Mouse (Mus musculus): Measurements from ENCODE around the gene Elf2. TPM values are rescaled to one million over a fixed set of nuclear protein-coding genes. Genes with fewer than 3 reads are reported as not detected.

Elf2 gene
- polyA plus RNA-seq, 1 experiment from 2014 or later: 35.4 TPM

DNA sequence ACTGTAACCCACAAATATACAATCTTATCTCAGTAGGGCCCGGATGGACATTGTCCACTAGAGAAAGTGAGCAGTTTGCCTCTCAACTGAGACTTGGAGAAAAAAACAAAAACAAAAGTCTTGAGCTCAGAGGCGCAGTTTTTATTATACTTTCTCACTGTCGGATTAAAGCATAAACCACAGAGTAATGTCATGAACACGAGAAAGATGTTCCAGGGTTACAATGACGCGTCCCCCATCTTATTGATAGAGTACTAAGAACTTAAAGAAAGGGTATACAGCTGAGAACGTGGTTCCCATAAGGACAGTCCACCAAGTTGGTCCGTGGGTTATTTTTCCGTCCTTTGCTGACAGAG, 1.1 kb downstream of the Elf2 start:
- no peaks in the 10 kb centered on the region for H3K36me3 ChIP-seq
- 3% methylated on average over 9 of the region's 9 CpGs for WGBS
- H3K27ac ChIP-seq: peak overlapping the region; percentile 99
- H3K9me3 ChIP-seq: peaks cover 6% of the 10 kb centered on the region; the same call in 1 of the 2 replicates
- peak overlapping the region; percentile 97 for H3K4me3 ChIP-seq
- H3K4me1 ChIP-seq (replicated peaks): peaks cover 23% of the 10 kb centered on the region
- H3K27me3 ChIP-seq (ENCODE audit: insufficient read depth, poor library complexity, severe bottlenecking): no peaks in the 10 kb centered on the region
- no peak for DNase-seq (ENCODE audit: low spot score)

- Histone ChIP-seq H3K9me3 (no peaks in the 10 kb centered on the region), H3K27ac (no peak overlapping the region), H3K27me3 (ENCODE audit: insufficient read depth, poor library complexity, severe bottlenecking) (no peaks in the 10 kb centered on the region), H3K4me3 (no peak overlapping the region), H3K4me1 (replicated peaks) (peaks cover 26% of the 10 kb centered on the region), H3K36me3 (no peaks in the 10 kb centered on the region)
- no peak for DNase-seq (ENCODE audit: low spot score)
- WGBS: 89% methylated on average over 8 of the region's 8 CpGs
These were observed 5.1 kb downstream of the Elf2 start for GRCm38 (mm10) chr3:51335378-51335777.

DNA sequence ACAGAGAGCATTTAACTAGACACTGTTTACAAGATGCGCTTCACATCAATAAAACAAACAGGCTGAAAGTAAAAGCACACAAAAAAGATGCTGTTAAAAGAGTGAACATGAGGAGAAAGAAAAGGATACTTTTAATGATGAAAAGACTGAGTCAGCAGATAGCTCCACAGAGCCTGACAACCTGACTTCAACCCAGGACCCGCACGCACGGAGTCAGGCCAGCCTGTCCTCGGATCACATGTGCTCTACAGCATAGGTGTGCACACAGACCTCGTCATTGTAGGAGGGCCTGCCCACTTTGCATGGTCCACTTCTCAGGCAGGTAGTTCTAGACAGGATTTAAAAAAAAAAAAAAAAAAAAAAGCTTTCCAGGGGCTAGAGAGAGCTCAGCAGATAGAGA, 6.5 kb downstream of the Elf2 start:
- no peaks in the 10 kb centered on the region for H3K27me3 ChIP-seq (ENCODE audit: insufficient read depth, poor library complexity, severe bottlenecking)
- H3K4me3 ChIP-seq: no peak overlapping the region
- H3K9me3 ChIP-seq: no peaks in the 10 kb centered on the region
- peaks cover 25% of the 10 kb centered on the region for H3K4me1 ChIP-seq (replicated peaks)
- no peak for DNase-seq (ENCODE audit: low spot score)
- WGBS: 76% methylated on average over 6 of the region's 6 CpGs
- no peaks in the 10 kb centered on the region for H3K36me3 ChIP-seq
- no peak overlapping the region for H3K27ac ChIP-seq

DNA sequence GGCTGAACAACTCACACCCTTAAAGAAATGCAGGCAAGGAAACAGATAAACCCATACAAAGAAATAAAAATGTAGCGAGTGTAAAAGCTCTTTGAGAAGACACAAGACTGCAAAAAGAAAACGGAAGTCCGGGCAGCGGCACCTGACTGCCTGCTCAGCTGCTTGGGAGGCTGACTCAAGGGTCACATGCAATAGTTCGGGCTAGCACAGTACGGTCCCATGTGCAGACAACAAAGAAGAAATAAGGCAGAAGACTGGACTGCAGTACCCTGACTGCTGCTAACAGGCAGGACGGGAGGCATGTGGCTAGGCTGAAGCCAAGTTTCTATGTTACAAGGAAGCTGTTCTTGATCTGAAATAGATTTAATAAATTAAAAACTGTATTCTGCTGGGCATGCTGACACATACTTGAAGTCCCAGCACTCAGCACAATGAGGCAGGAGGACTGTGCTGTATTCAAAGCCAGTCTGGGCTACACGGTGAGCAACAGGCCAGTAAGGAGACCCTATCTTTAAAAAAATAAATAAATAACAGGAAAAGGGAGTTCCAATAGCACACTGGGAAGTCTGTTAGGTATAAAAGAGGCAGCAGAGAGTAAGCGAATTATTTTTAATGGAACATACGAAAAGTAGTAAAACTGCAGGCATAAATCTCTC, 7.1 kb downstream of the Elf2 start:
- 67% methylated on average over 10 of the region's 10 CpGs for WGBS
- peaks cover 21% of the 10 kb centered on the region for H3K4me1 ChIP-seq (replicated peaks)
- no peak overlapping the region for H3K4me3 ChIP-seq
- H3K27ac ChIP-seq: no peak overlapping the region
- no peaks in the 10 kb centered on the region for H3K9me3 ChIP-seq
- no peak for DNase-seq (ENCODE audit: low spot score)
- H3K27me3 ChIP-seq (ENCODE audit: insufficient read depth, poor library complexity, severe bottlenecking): no peaks in the 10 kb centered on the region
- no peaks in the 10 kb centered on the region; the same call in 1 of the 2 replicates for H3K36me3 ChIP-seq

DNA sequence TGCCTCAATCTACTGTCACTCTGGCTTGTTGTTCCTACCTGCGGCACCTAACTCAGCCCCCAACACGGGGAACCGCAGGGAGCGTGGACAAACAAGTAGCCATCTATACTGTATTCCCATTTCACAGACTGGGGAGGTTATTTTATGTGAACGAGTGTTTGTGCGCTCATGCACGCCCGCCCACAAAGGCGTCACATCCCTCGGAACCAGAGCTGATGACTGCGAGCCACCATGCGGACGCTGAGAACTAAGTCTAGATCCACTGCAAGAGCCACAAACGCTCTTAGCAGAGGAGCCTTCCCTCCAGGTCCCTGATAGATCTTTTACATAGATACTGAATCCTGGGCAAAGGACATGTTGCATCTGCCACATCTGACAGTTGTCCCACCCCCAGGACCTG, 10.4 kb downstream of the Elf2 start:
- Histone ChIP-seq H3K4me3 (no peak overlapping the region), H3K27me3 (ENCODE audit: insufficient read depth, poor library complexity, severe bottlenecking) (no peaks in the 10 kb centered on the region)
- WGBS: 82% methylated on average over 14 of the region's 14 CpGs

DNA sequence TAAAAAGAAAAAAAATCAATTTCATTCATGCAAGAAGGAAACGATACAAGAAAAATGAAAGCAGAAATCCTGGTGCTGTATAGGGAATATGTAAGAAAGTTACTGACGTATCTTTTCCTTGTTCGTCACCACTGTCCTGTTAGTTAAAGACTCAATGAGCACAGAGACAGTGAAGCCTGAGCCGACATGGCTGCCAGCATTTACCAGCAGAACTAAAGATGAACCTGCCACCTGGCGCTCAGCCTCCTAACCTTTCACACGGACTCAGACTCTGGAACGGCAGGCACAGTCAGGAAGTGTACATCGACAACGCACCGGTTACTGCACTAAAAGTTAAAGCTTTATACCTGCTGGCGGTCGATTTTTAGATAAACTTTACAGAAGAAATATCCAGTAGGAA, 11.9 kb downstream of the Elf2 start:
- H3K9me3 ChIP-seq: peaks cover 21% of the 10 kb centered on the region
- no peaks in the 10 kb centered on the region for H3K27me3 ChIP-seq (ENCODE audit: insufficient read depth, poor library complexity, severe bottlenecking)
- H3K36me3 ChIP-seq: peaks cover 32% of the 10 kb centered on the region
- no peak overlapping the region for H3K27ac ChIP-seq
- no peak overlapping the region for H3K4me3 ChIP-seq
- peaks cover 13% of the 10 kb centered on the region for H3K4me1 ChIP-seq (replicated peaks)
- 93% methylated on average over 12 of the region's 12 CpGs for WGBS
- DNase-seq (ENCODE audit: low spot score): no peak

More for the DNA sequence above, 10.4 kb downstream of the Elf2 start:
- Histone ChIP-seq H3K4me1 (replicated peaks) (peaks cover 19% of the 10 kb centered on the region), H3K9me3 (peaks cover 21% of the 10 kb centered on the region), H3K27ac (no peak overlapping the region), H3K36me3 (peaks cover 18% of the 10 kb centered on the region)
- no peak for DNase-seq (ENCODE audit: low spot score)

- 80% methylated on average over 5 of the region's 5 CpGs for WGBS
- Histone ChIP-seq H3K27me3 (ENCODE audit: insufficient read depth, poor library complexity, severe bottlenecking) (no peaks in the 10 kb centered on the region), H3K36me3 (peaks cover 39% of the 10 kb centered on the region), H3K4me1 (replicated peaks) (0 out of 2 replicates have a peak, but pooled peaks cover 6% of the 10 kb centered on the region), H3K27ac (no peak overlapping the region), H3K4me3 (no peak overlapping the region), H3K9me3 (peaks cover 21% of the 10 kb centered on the region)
- DNase-seq (ENCODE audit: low spot score): no peak
These were observed 12.6 kb downstream of the Elf2 start for GRCm38 (mm10) chr3:51327817-51328216.

DNA sequence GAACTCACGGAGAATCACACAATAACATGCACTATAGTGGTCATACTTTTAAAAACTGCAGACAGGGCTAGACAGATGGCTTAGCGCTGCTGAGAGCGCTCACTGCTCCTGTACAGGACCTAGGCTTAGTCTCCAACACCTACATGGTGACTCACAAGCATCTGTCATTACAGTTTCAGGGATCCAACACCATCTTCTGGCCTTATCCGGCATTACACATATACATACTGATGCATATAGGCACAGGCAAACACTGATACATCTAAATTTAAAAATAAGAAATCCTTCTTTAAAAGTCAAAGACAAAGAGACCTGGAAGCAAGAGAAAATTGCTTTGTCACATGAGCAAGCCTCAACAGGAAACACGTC, 13.1 kb downstream of the Elf2 start:
- peaks cover 21% of the 10 kb centered on the region for H3K9me3 ChIP-seq
- peaks cover 43% of the 10 kb centered on the region for H3K36me3 ChIP-seq
- no peak overlapping the region for H3K4me3 ChIP-seq
- no peak for DNase-seq (ENCODE audit: low spot score)
- WGBS: 97% methylated on average over 5 of the region's 5 CpGs
- 0 out of 2 replicates have a peak, but pooled peaks cover 6% of the 10 kb centered on the region for H3K4me1 ChIP-seq (replicated peaks)
- H3K27me3 ChIP-seq (ENCODE audit: insufficient read depth, poor library complexity, severe bottlenecking): no peaks in the 10 kb centered on the region
- H3K27ac ChIP-seq: no peak overlapping the region

DNA sequence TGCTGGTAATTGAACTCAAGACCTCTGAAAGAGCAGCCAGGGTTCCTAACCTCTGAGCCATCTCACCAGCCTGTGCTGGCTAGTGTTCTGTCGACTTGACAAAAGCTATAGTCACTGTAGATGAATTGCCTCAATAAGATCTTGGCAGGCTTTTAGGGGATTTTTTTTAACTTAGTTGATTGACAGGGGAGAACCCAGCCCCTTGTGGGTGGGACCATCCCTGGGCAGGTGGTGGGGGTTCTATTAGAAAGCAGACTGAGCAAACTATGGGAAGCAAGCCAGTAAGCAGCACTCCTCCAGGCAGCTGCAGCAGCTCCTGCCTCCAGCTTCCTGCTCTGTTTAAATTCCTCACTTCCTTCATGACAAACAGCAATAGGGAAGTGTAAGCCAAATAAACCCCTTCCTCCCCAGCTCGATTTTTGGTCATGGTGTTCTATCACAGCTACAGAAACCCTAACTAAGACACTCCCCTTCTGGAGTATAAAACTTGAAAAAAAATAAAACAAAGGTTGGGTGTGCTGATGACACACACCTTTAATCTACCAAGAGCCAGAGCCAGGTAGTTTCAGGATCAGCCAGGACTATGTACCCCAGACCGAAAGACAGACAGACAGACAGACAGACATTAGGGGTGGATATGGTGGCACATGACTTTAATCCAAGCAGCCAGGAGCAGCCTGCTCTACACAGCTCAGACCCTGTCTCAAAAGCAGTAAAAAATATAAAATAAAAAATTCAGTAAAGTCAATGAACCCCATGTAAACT, 13.6 kb downstream of the Elf2 start:
- no peak for DNase-seq (ENCODE audit: low spot score)
- no peak overlapping the region for H3K4me3 ChIP-seq
- H3K9me3 ChIP-seq: peaks cover 21% of the 10 kb centered on the region
- 86% methylated on average over 3 of the region's 3 CpGs for WGBS
- no peak overlapping the region for H3K27ac ChIP-seq
- H3K27me3 ChIP-seq (ENCODE audit: insufficient read depth, poor library complexity, severe bottlenecking): no peaks in the 10 kb centered on the region
- peaks cover 49% of the 10 kb centered on the region for H3K36me3 ChIP-seq
- 0 out of 2 replicates have a peak, but pooled peaks cover 3% of the 10 kb centered on the region for H3K4me1 ChIP-seq (replicated peaks)

GRCm38 (mm10) chr3:51325475-51325874, 15.0 kb downstream of the Elf2 start:
- Histone ChIP-seq H3K4me3 (no peak overlapping the region), H3K4me1 (replicated peaks) (0 out of 2 replicates have a peak, but pooled peaks cover 3% of the 10 kb centered on the region), H3K27ac (no peak overlapping the region), H3K27me3 (ENCODE audit: insufficient read depth, poor library complexity, severe bottlenecking) (no peaks in the 10 kb centered on the region), H3K9me3 (peaks cover 21% of the 10 kb centered on the region), H3K36me3 (peaks cover 62% of the 10 kb centered on the region)
- WGBS: 75% methylated on average over 1 of the region's 1 CpGs
- no peak for DNase-seq (ENCODE audit: low spot score)

DNA sequence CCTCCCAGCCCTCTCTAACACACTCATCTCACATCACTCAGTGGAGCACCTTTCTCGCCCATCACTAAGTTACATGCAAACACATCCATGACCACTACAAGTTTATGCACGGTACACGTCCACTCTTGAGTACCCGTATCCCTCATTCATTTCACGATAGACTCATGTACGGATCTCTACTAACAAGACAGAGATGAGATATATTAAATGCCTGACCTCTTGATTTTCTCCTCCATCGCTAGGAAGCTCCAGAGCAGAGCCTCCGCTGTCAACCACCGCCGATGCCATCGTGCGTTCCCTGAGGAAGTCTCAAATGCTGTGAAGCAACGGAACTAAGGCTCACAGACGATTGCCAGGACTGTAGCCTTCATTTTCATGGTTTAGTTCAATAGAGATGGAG, 17.5 kb downstream of the Elf2 start:
- H3K27me3 ChIP-seq (ENCODE audit: insufficient read depth, poor library complexity, severe bottlenecking): no peaks in the 10 kb centered on the region
- no peak for DNase-seq (ENCODE audit: low spot score)
- H3K4me3 ChIP-seq: no peak overlapping the region
- H3K27ac ChIP-seq: no peak overlapping the region
- H3K36me3 ChIP-seq: peaks cover 84% of the 10 kb centered on the region
- no peaks in the 10 kb centered on the region for H3K4me1 ChIP-seq (replicated peaks)
- 98% methylated on average over 14 of the region's 14 CpGs for WGBS
- H3K9me3 ChIP-seq: peaks cover 21% of the 10 kb centered on the region

DNA sequence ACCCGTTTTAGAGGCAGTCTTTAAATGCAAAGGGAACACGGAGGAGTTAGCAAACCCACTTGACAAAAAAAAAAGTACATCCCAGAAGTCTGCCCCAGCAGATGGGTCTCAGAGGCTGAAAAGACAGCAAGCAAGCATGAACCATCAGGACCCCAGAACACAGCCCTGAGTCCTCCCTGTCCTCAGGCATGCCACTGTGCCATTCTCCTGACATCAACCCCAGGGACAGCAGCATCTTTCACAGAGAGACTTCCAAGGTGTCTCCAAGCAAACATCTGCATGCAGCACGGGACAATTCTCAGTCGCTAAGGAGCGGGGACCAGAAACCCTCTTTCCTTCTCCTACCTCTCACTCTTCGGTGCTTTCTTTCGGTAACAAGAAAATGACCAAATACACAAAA, 18.1 kb downstream of the Elf2 start:
- Histone ChIP-seq H3K4me3 (no peak overlapping the region), H3K9me3 (peaks cover 15% of the 10 kb centered on the region), H3K4me1 (replicated peaks) (no peaks in the 10 kb centered on the region), H3K27me3 (ENCODE audit: insufficient read depth, poor library complexity, severe bottlenecking) (no peaks in the 10 kb centered on the region), H3K27ac (no peak overlapping the region), H3K36me3 (peaks cover 87% of the 10 kb centered on the region)
- WGBS: 88% methylated on average over 7 of the region's 7 CpGs
- no peak for DNase-seq (ENCODE audit: low spot score)

DNA sequence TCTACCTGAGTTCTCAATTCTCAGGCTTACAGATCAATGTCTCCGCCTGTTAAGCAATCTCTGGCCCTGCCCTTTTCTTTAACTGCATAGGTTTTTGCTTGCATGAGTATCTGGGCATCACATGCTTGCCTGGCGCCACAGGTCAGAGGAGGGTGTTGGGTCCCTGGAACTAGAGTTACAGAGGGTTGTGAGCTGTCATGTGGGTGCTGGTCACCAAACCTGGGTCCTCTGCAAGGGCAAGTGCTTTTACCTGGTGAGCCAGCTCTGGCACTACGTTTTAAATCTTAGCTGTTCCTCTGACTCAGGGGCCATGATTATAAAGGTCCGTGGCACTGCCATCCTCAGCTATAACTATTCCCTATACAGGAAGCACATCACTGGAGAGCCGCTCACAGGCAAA, 19.3 kb downstream of the Elf2 start:
- peaks cover 5% of the 10 kb centered on the region for H3K9me3 ChIP-seq
- DNase-seq (ENCODE audit: low spot score): no peak
- no peaks in the 10 kb centered on the region for H3K27me3 ChIP-seq (ENCODE audit: insufficient read depth, poor library complexity, severe bottlenecking)
- H3K4me1 ChIP-seq (replicated peaks): no peaks in the 10 kb centered on the region
- peaks cover 85% of the 10 kb centered on the region for H3K36me3 ChIP-seq
- H3K4me3 ChIP-seq: no peak overlapping the region
- WGBS: 89% methylated on average over 5 of the region's 5 CpGs
- no peak overlapping the region for H3K27ac ChIP-seq
